Mouse (Mus musculus): ENCODE measurements at regions not wholly inside any gene's neighbourhood (a gene's known extent, or its start where the extent isn't known, plus 50 kb on each side); places are given as distances from the start of the nearest gene placed in this dataset.
A peak's percentile ranks its signal among the peaks of the same experiment; 100 is the strongest.

DNA sequence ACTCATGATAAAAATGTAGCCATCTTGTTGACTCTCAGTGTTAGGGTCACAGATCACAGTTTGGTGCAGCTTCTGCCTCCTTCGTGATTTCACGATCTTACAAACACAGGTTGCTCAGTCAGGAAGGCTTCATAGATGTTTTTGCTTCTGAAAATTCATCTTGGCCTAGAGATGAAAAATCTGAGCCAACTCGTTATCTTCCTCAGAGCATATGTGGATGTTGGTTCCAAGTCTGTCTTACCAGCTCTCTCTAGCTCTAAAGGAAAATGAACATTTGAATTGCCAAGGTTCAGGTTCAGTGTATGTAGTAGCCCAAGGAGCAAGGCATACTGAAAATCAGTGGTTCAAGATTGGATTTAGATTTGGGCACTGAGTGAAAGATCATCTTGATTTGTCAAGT lies 485.9 kb upstream of the B3gat1 start:
- peak in 1 of 2 experiments; percentile 38 for DNase-seq (ENCODE audit: extremely low spot score in 1 of 2, low spot score in 2 of 2)
- intact Hi-C loops (cut with DNase I): no loop called here

GRCm38 (mm10) chr9:26264867-26265725 lies 468.4 kb upstream of the B3gat1 start:
- peak in 1 of 2 experiments; percentile 34 for DNase-seq (ENCODE audit: extremely low spot score in 1 of 2, low spot score in 2 of 2)
- intact Hi-C loops (cut with DNase I): no loop called here

Measured in left cerebral cortex, postnatal 10 days (tissue).